Mouse (Mus musculus) NIH3T3 (cell line): ENCODE results near the gene Sit1.

Source experiments
- DNase-seq: peaks from one replicate; pipeline ENCODE4 v3.0.0-alpha.2; 2012; ENCODE audit warnings: low read depth

Gene Sit1

DNA sequence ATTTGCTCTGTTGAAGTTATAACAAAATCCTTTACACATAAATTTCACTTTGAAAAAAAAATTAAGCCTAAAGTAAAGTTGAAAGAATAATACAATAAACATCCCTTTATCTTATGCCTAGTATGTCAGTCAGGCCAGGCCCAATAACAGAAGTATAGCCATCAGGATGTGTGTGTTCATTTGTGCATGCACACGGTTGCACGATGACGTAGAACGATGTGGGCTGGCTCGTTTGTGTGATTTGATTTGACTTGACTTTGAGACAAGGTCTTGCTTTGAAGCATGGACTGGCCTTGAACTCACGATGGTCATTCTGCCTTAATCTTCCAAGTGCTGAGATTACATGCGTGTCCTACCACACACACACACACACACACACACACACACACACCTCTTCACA lies 16.7 kb downstream of the Sit1 start:
- no peak for DNase-seq

DNA sequence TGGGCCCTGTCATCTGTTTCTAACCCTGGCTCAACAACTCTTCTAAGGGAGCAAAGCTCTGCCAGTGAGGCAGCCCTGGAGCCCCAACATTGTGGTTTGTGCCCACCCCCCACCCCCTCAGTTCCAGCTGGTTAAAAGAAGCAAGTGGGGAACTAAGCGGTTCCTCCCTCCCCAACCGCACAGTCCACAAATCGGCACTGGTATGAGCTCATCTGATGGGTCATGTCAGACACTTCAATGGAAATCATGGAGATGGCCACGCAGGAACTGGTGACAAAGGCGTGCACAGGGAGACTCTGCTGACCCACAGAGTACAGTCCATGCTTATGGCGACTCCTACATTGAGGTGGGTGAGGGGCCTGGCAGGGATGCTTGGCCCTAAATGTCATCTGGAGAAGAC lies 17.6 kb downstream of the Sit1 start:
- no peak for DNase-seq

DNA sequence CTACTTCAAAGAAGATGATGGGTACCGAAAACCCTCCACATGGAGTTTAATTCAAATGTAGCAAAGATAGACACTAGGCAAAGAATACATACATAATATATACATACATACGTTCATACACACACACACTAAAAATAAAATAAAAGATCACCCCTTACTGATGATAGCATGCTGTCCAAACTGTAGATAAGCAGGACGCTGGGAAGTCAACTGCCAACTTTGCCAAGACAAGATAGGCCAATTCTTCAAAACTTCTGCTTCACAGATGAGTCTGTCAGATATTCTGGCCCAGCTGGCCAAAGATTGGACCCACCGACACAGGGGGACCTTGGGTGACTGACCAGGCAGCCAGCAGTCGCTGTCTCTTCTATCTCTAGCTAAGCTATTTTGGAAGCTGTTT lies 20.4 kb downstream of the Sit1 start:
- no peak for DNase-seq

DNA sequence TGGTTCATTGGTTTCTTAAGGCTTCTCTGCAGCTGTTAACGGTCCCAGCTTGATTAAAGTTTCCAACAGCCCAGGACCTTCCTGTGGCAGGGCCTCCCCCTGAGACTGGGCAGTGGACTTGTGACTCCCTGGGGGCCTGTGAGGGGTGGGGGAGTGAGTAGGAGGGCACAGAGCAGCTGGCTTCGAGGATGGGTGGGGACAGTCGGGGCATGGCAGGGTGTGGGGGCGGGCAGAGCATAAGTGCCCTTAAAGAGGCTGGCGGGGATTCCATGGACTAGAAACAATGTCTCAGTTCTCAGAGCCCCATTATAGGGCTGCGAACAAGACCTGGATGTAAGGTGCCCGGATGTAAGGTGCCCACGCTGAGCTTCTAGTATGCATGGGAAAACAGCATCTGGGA lies 26.4 kb downstream of the Sit1 start:
- no peak for DNase-seq

DNA sequence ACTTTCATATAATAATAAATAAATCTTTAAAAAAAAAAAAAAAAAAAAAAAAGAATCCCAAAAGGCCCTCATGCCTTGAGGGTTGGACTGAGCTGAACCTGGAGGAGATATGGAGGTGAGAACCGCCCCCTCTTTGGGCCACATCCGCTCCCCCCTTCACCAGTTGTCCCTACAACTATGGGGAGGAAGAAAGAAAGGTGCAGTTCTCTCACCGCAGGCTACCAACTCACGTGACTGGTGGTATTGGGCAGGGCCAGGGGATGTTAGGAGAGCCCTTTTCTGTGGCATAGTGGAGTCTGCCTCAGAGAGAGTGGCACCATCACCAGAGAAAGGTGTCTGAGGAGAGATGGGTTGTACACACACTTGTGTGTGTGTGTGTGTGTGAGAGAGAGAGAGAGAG lies 27.1 kb downstream of the Sit1 start:
- DNase-seq, result no peak

DNA sequence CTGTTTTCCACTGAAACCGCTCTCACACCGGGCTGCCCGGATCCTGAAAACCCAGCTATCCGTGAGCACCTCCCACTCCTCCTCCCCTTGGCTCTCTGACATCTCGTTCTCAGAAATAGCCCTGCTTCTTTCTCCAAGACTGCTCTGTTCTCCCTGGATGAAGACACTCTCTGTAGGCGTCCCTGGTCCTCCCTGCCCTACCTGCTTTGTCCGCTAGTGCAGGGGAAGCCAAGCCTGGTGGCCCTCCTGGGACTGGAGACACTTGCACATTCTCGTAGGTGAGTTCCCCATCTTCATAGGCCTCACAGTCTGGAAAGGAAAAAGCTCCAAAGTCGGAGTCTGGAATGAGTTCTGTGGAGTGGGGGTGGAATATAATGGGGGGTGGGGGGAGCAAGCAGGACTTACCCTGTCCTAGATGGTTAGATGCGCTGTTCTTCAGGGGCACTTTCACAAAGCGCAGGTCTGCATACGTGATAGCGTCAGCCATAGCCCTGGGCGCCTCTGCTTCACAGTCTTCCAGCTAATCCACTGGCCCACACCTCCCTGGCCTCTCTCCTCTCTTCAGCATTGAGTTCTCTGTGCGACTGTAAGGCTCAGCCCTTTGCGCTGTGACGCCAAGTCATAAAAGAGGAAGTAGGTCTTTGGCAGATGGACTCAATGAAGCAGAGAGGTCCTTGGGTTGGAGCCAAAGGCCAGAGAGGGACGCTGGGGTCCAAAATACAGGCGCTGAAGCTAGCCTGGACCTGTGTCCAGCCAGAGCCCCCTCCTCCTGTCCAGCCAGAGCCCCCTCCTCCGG lies 29.3 kb downstream of the Sit1 start, which contains the start of gene Cd72:
Cd72 (minus strand) TSS at position 588 of the 796 bp plus-strand sequence.
- no peak for DNase-seq

DNA sequence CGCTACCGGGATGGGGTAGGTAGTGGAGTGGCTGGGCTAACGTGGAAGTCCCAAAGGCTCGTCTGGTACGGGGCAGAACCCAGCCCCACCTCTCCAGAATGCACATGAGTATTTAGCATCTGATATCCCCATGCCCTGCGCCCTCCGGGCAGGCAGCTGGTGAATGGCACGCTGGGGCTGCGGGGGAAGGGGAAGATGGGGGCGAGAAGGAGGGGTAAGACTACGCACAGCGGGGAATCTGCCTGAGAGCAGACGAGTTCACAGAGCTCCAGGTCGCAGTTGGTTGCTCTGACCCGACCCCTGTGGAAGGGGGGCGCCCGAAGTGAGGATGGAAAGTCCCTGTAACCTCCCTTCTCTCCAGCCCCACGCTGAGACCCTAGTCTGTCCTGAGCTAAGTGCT lies 30.1 kb downstream of the Sit1 start:
- no peak for DNase-seq

DNA sequence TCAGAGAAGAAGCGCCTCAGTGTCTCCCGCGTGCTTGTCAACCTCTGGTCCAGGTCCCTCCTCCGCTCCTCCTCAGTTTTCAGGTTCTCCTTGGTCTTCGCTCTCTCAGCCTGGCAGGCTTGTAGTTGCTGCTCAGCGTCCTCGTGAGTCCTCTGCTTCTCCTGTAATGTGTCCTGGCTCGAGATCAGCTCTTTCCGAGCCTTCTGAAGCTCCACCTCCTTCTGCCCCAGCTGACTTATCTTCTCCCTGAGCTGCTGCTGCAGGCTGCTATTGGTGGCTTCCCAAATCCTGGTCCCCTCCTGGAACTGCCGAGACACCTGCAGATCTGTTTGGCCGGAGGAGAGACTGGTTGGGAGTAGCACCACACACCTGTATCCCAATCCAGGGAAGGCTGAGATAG lies 31.2 kb downstream of the Sit1 start:
- no peak for DNase-seq

DNA sequence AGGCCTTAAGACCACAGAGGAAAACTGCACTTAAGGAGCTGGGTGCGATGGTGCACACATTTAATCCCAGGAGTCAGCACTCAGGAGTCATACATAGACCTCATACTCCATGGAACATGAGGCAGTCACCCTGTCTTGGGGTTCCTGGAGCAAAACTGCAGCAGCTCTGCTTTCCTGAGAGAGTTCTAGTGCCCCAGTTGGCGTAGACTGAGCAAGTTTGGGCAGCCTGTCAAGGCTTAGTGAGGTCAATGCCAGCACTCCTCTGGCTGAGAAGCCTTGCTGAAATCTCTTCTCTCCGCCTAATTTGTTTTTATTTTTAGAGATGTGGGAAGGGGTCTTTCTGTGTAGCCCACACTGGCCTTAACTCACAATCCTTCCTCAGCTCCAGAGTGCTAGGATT lies 35.0 kb downstream of the Sit1 start:
- no peak for DNase-seq

DNA sequence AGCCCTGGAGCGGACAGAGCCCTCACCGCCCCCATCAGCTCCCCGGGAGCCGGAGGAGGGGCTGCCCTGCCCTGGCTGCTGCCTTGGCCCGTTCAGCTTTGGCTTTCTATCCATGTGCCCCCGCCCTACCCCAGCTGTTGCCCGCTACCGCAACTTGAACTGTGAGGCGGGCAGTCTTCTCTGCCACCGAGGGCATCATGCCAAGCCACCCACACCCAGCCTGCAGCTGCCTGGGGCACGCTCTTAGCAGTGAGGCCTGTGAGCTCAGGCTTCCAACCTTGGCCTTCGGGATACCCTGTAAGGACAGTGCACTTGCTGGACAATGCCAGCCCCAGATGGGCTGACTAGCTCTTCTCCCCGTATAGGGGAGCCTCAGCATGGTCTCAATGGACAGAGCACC lies 36.3 kb downstream of the Sit1 start:
- no peak for DNase-seq

DNA sequence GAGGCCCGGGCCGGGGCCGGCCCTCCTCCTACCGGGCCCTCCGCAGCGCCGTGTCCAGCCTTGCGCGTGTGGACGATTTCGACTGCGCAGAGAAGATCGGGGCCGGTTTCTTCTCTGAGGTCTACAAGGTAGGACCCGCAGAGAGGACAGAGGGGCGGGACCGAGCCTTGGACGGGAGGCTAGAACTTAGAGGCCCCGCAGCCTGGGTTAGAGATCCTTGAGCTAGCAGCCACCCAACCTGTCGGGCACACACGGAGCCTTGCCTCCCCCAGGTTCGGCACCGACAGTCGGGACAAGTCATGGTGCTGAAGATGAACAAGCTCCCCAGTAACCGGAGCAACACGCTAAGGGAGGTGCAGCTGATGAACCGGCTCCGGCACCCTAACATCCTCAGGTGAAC lies 40.0 kb downstream of the Sit1 start:
- peak; percentile 48 for DNase-seq

DNA sequence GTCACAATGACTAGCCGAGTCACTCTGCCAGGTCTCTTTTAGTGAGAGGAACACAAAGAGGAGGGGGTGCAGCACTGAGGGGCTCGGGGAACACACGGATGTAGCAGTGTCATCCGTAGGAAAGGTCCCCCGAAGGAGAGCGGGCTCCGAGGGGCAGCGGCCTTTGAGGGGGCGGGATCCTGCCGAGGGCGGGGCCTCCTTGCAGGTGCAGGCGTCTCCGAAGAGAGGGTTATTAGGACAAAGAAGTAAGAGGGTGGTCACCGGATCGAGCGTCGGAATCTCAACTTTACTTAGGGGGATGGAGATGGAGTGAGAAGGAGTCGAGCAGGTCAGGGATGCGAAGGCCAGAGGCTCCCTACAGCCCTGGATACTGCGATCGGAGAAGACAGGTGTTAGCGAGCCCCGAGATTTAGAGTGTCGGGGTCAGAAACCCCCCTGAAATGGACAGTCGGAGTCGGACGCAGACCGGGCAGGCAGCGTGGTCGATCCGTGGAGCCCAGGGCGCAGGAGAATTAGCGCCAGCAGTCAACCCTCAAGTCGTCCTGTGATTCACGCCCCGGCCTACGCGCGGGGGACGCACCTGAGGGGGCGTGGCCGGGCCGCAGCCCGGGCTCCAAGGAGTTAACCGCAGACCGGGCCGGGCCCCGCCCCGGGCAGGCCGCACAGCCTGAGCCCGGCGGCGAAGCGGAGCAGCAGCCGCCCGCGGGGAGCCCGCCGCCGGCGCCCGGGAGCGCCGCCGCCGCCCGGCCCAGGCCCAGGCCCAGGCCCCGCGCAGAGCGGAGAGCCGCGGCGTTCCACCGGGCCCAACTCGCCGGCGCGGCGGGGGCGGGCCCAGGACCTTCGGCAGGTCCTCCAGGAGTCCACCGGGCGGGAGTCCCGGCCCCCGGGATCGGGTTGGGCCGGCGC lies 40.8 kb downstream of the Sit1 start:
- DNase-seq, result peak; percentile 85

DNA sequence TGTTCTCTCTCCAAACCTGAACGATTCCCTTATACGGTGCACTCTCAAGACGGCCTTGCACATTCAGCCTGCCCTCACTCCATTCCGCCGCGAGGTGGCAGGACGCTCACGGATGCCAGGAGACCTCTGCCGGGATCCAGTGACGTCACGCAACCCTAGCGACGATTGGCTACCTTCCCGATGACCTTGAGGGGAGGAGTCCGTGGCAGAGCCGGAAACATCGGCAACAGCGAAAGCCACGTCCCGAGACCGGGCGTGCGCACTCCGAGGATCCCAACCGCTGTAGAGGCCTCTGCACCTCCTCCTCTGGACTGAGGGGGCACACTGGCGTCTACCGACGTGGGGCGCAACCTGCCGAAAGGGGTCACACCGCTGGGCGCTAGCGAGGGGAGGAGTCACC lies 41.5 kb downstream of the Sit1 start:
- DNase-seq, result peak; percentile 99

DNA sequence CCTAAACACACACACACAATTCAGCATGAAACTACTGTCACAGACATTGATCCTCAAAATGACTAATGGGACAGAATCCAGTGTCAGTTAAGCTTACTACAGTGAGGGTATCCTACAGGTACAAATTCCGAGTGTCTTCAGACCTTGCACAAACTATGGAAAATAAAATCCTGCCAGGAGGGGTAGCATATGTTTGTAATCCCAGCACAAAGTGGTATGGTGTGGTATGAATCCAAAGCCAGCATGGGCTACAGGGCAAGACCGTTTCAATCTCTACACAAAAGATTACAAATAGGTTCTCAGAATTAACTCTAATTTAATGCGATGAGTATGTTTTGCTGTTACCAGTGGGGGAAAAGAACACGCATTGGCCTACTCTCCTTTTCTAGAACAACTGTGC lies 41.9 kb downstream of the Sit1 start, which contains the start of gene Tesk1:
Tesk1 (plus strand) TSS at position 301 of the 400 bp plus-strand sequence.
- no peak for DNase-seq

DNA sequence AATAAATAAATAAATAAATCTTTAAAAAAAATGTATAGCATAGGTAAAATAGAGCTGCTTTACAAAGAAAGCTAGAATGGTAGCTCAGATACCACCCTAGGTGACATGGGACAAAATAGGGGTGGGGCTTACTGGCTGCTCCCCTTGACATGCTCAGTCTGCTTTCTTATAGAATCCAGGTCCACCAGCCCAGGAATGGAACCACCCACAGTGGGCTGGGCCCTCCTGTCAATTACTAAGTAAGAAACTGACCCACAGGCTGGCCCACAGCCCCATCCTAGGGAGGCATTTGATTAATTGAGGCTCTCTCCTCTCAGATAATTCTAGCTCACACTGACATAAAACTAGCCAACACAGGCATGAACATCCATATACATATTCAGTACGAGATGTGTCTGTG lies 50.7 kb downstream of the Sit1 start:
- DNase-seq, result no peak
